Mouse (Mus musculus) thymus, adult 2 months (tissue): Measurements from ENCODE around the gene Zfp719. TPM values are rescaled to one million over a fixed set of nuclear protein-coding genes. Genes with fewer than 3 reads are reported as not detected.

Experiments
- DNase-seq: peaks from one replicate; pipeline ENCODE4 v3.0.0; 2021
- H3K27ac ChIP-seq: fragments of 200-500 bp; 2 replicates; pipeline ENCODE4 v1.5.1; 2012; ENCODE audit warnings: low read length, control low read depth; ENCODE audit not compliant: control insufficient read depth, insufficient read depth
- H3K27me3 ChIP-seq: fragments of 200-500 bp; 2 replicates; pipeline ENCODE4 v1.6.1; 2012; ENCODE audit warnings: mild to moderate bottlenecking, low read length, moderate library complexity, mixed read lengths; ENCODE audit not compliant: control insufficient read depth, insufficient read depth
- H3K36me3 ChIP-seq: fragments of 200-500 bp; 2 replicates; pipeline ENCODE4 v1.6.1; 2012; ENCODE audit warnings: mild to moderate bottlenecking, low read length, moderate library complexity; ENCODE audit not compliant: control insufficient read depth, insufficient read depth
- H3K4me1 ChIP-seq: fragments of 200-500 bp; replicated peaks from 2 replicates; pipeline ENCODE4 v1.6.1; 2012; ENCODE audit warnings: low read length; ENCODE audit not compliant: control insufficient read depth, insufficient read depth
- H3K4me3 ChIP-seq: fragments of 200-500 bp; 2 replicates; pipeline ENCODE4 v1.5.1; 2012; ENCODE audit warnings: mild to moderate bottlenecking, low read length, control low read depth, moderate library complexity; ENCODE audit not compliant: control insufficient read depth, insufficient read depth
- CTCF ChIP-seq: fragments of 200-500 bp; IDR thresholded peaks from 2 replicates; pipeline ENCODE4 v1.5.1; 2012; ENCODE audit warnings: mild to moderate bottlenecking, control low read depth, low read length, moderate library complexity, borderline replicate concordance; ENCODE audit not compliant: control insufficient read depth, poor library complexity, insufficient read depth; ENCODE audit errors: extremely low read depth
- POLR2A ChIP-seq: fragments of 200-500 bp; IDR thresholded peaks from 2 replicates; pipeline ENCODE4 v1.6.1; 2012; ENCODE audit warnings: mild to moderate bottlenecking, low read length, control low read depth, moderate library complexity; ENCODE audit not compliant: control insufficient read depth, poor library complexity, insufficient read depth; ENCODE audit errors: extremely low read depth
- WGBS: fragments of 180-500 bp; shearing (Covaris S2); methylation state at CpG from one replicate; pipeline ENCODE4 v1.1.7; 2018; 5-methylcytosine and 5-hydroxymethylcytosine counted together
- polyA plus RNA-seq: library from polyadenylated mRNA; depleted of rRNA; stranded (reverse); fragments of >200 nt; gene quantifications from 2 replicates; pipeline ENCODE4 v1.2.3, GENCODE M21; 2012; rRNA removed

The Zfp719 gene
- polyA plus RNA-seq, 1 experiment, result 2.7 TPM

GRCm38 (mm10) chr7:43642587-43642986 lies 63.2 kb downstream of the Zfp719 start:
- H3K36me3 ChIP-seq, result no peaks in the 10 kb centered on the region
- H3K27me3 ChIP-seq, result no peaks in the 10 kb centered on the region
- WGBS, result 86% methylated on average over 5 of the region's 5 CpGs
- DNase-seq, result no peak
- TF ChIP-seq CTCF, result no peak
- no peak for TF ChIP-seq POLR2A
- H3K4me1 ChIP-seq, result no peaks in the 10 kb centered on the region; the same call in 1 of the 2 replicates
- H3K27ac ChIP-seq, result no peak overlapping the region
- no peak overlapping the region for H3K4me3 ChIP-seq

Other genes starting within 250 kb of the Zfp719 start
- 1.5 and 2.0 TPM in 2 replicates for gene Siglecf, start 228.3 kb upstream of the Zfp719 start, polyA plus RNA-seq
- gene Siglecg, start 171.4 kb upstream of the Zfp719 start, polyA plus RNA-seq, result 13.8 and 17.8 TPM in 2 replicates
- gene Lim2, start 151.9 kb upstream of the Zfp719 start, polyA plus RNA-seq, result 0.04 TPM in 1 of 2 replicates, not detected in the other
- 57.9 and 69.4 TPM in 2 replicates for gene Nkg7, start 142.5 kb upstream of the Zfp719 start, polyA plus RNA-seq
- not detected in 2 replicates for gene Cldnd2, start 138.8 kb upstream of the Zfp719 start, polyA plus RNA-seq
- gene Etfb, start 135.5 kb upstream of the Zfp719 start, polyA plus RNA-seq, result 61.4 and 79.7 TPM in 2 replicates
- gene Gm45233, start 135.5 kb upstream of the Zfp719 start, polyA plus RNA-seq, result 0.59 and 1.8 TPM in 2 replicates
- gene Vsig10l, start 116.5 kb upstream of the Zfp719 start, polyA plus RNA-seq, result 2.7 and 3.8 TPM in 2 replicates
- 1.1 and 1.2 TPM in 2 replicates for gene Iglon5, start 89.5 kb upstream of the Zfp719 start, polyA plus RNA-seq
- 0.03 TPM in 1 of 2 replicates, not detected in the other for gene 4931406B18Rik, start 73.7 kb upstream of the Zfp719 start, polyA plus RNA-seq
- gene Cd33, start 35.2 kb upstream of the Zfp719 start, polyA plus RNA-seq, result 12.3 and 15.8 TPM in 2 replicates
- 1.2 and 1.5 TPM in 2 replicates for gene Zfp658, start 17.4 kb upstream of the Zfp719 start, polyA plus RNA-seq
- 0.07 and 0.08 TPM in 2 replicates for gene Zfp819, start 27.6 kb downstream of the Zfp719 start, polyA plus RNA-seq
- 0.85 and 1.0 TPM in 2 replicates for gene Ceacam18, start 55.1 kb downstream of the Zfp719 start, polyA plus RNA-seq
- gene Siglece, start 80.6 kb downstream of the Zfp719 start, polyA plus RNA-seq, result 2.5 and 2.8 TPM in 2 replicates
- 15.0 and 17.0 TPM in 2 replicates for gene Ctu1, start 92.4 kb downstream of the Zfp719 start, polyA plus RNA-seq
- gene Klk14, start 110.8 kb downstream of the Zfp719 start, polyA plus RNA-seq, result 1.9 and 2.0 TPM in 2 replicates
- 3.6 and 4.4 TPM in 2 replicates for gene Klk13, start 133.0 kb downstream of the Zfp719 start, polyA plus RNA-seq
- 0.33 and 0.85 TPM in 2 replicates for gene Klk12, start 189.3 kb downstream of the Zfp719 start, polyA plus RNA-seq
- gene Klk11, start 195.0 kb downstream of the Zfp719 start, polyA plus RNA-seq, result 0.32 and 0.81 TPM in 2 replicates
- 1.7 and 3.3 TPM in 2 replicates for gene Klk10, start 201.4 kb downstream of the Zfp719 start, polyA plus RNA-seq
- gene Klk9, start 212.3 kb downstream of the Zfp719 start, polyA plus RNA-seq, result 0.17 and 0.51 TPM in 2 replicates
- 24.8 and 28.9 TPM in 2 replicates for gene Klk8, start 218.0 kb downstream of the Zfp719 start, polyA plus RNA-seq
- 0.96 and 2.1 TPM in 2 replicates for gene Klk7, start 231.7 kb downstream of the Zfp719 start, polyA plus RNA-seq
- gene Klk6, start 244.9 kb downstream of the Zfp719 start, polyA plus RNA-seq, result 1.2 and 3.5 TPM in 2 replicates